Mouse (Mus musculus): ENCODE data around the gene Adamts18. TPM values are rescaled to one million over a fixed set of nuclear protein-coding genes. Genes with fewer than 3 reads are reported as not detected.

The Adamts18 gene
- total RNA-seq, 2 experiments from 2014 or later: 0.47 to 0.97 TPM

DNA sequence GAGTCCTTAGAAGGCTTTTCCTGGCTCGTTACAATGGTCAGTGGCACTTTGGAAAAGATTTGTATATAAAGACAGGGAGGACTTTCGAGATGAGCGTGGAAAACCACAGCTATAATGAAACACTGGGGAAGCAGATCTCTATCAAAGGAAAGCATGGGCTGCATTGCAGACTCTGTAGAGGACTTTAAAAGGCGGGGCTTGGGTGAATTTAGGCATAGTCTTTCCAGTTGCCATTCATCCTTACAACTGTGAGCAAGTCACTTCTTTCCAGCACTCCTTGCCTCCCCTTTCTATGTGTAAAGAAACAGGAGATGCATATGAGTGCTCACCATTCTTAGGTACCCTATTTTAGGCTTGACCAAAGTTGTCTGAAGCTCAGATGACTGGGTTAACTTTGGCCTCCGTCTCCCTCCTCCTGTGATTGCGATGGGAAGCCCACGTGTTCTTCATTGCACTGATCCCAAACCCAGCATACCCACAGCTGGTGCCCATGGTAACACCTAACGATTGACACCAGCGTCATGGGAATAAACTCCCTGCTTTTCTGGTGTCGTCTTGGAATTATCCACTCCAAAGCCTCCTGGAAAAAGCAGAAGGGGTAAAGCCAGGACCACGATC is 191.7 kb downstream of the Adamts18 start:
- DNase-seq: no peak

DNA sequence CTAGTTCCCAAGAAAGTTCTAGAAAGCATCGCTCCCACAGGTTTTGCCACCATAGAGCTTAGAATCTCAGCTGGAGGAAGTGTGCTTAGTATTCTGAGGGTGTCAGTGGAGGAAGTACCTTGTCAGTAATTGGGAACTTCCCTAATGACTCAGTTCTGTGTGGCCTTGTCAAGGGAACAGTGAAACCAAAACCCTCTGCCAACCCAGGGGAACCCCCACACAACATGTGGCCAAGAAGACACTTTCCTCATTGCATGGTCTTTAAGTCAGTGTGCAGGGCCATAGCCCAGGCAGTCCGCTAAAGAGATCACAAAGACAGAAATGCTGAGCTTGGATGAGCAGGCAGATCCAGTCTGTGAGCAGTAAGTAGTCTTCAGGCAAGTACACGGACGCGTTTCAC is 192.4 kb downstream of the Adamts18 start:
- DNase-seq: no peak

DNA sequence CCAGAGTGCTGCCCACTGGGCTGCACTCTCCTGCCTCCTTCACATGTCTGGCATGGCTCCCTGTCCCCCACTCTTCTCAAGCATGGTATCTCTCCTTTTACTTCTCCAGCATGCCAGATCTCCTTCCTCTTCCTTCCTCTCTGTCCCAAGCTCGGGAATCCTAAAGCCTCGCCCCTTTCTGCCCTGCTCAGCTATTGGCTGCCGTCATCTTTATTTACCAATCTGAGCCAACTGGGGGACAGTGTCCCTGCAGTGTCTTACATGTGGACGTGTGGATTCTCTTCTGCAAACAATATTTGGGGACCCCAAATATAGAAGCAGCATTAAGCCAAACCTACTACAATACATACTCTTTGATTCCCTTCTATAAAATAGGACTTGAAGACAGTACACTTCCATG is 195.4 kb downstream of the Adamts18 start:
- no peak for DNase-seq

DNA sequence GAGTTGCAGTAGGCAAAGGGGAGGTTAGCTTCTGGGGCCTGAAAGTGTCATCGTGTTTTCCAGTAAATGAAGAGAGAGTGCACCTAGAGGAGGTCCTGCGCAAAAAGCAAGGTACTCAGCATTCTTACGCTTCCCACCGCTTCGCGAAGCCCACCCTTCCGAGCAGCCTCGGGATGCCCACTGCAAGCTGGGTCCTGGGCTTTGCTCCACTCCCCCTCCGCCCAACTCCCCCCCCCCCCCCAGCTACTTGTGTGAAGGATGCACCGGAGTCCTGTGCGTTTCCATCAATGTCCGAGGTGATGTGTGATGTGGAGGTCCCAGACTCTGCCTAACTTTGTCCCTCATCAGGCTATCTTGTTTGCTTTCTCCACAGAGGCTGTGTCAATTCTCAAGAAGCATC is 196.1 kb downstream of the Adamts18 start:
- DNase-seq: no peak

Other genes with a start within 250 kb of the Adamts18 start
- 1 to 10 TPM; 3.7 to 4.9 TPM for gene Mon1b, start 213.2 kb downstream of the Adamts18 start, total RNA-seq (2021)
- not detected for gene Syce1l, start 205.5 kb downstream of the Adamts18 start, total RNA-seq (2021)

Measured in gastrocnemius, postnatal 10 days (tissue).